Mouse (Mus musculus) adrenal gland, adult (tissue): ENCODE measurements around the gene Cabp1.
"Not testable (repeated sequence)": the region's sequence is repeated elsewhere in the genome, so short reads cannot be mapped to it uniquely, and the experiment has no call there.

Experiments used
- DNase-seq, 2 experiments: peaks; one replicate each; pipeline ENCODE4 v3.0.0; 2022 to 2023; ENCODE audit warnings: low spot score in 1 of 2; ENCODE audit not compliant: inconsistent age in 2 of 2

Cabp1 gene

DNA sequence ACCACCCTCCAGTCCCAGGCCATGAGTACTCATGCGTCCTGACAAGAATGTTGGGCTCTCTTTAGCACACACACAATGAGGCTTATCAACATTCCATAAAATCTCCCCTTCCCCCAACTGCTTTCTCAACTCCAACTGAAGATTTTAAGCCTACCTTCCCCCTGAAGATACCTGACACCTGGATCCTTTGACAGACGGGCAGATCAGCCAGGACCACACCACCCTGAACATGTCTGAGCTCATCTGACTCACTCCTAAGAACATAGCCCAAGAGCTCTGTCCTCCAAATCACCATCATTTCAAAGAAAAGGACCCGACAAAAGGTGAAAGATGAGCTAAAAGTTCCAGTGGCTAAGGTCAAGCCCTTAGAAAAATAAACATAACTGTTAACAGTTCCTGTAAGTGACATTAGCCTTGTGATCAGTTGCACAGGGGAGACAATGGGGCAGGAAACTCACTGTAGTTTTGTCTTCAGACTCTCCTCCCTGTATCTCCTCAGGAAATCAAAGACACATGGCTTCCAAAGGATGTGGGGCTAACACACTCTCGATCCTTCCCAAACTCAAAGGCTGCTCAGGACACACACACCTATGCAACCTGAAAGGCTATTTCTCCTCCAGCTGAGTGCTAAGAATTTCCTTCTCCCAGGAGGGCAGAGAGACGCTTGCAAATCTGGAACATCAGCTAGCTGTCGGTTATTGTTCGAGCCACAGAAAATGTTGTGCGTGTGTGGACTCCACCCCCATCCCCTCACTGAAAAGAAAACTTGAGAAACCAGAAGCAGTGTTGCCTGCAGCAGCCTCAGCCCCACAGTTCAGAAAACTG lies 41.8 kb downstream of the Cabp1 start:
- peak in 1 of 2 experiments; percentile 61 for DNase-seq

DNA sequence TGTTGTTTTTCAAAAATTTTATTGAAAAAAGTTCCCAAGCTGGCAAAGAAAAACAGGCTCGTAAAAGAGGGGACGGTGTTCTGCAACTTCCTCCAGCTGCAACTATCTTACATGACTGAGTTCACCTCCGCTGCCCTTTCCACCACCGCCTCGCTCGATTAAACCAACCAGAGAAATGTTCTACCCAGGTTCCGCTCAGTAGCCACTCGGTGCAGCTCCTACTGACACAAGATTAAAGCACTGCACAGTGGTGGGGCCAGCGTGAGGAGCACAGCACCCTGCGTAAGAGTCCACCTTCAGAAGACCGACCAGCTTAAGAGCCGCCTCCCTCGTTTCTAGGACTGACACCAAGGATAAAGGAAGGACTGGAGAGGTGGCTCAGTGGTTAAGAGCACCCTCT lies 42.7 kb downstream of the Cabp1 start:
- no peak for DNase-seq

GRCm38 (mm10) chr5:115150991-115151390 lies 43.2 kb downstream of the Cabp1 start:
- no peak for DNase-seq

DNA sequence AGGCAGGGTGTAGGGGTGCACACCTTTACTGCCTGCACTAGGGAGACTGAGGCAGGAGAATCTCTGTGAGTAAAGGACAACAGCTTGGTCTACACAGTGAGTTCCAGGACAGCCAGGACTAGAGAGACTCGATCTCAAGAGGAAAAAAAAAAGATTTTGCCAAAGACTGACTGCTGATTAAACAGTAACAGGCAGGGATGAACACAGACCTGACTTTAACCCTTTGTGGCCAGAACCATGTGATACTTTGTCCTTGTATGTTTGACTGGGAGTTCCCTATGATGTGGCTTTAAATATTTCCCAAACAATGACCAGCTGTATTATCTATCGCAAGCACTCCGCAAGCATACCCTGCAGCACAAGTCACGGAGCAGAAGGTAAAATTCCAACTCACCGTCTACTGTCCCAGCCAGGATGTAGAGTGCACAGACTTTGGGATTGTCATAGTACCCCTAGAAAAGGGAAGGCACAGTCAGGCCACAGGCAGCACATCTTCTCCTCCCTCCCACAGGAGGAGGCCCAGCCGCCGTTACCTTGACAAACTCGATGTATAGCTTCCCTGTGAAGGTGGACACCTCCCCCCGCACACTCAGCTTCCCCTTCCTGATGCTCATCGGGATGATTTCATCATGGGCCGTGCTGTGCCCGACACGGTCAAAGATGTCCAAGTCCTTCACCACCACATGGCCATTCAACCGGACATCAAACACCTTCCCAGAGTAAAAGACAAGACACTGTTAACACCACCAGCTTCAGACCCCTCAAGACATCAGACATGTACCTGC lies 44.3 kb downstream of the Cabp1 start:
- DNase-seq = no peak

GRCm38 (mm10) chr5:115148872-115149271 lies 45.3 kb downstream of the Cabp1 start:
- not testable (repeated sequence) for DNase-seq

- DNase-seq = no peak
These were observed 45.8 kb downstream of the Cabp1 start for GRCm38 (mm10) chr5:115148378-115148777.

GRCm38 (mm10) chr5:115147388-115147787 lies 46.8 kb downstream of the Cabp1 start:
- DNase-seq = no peak

DNA sequence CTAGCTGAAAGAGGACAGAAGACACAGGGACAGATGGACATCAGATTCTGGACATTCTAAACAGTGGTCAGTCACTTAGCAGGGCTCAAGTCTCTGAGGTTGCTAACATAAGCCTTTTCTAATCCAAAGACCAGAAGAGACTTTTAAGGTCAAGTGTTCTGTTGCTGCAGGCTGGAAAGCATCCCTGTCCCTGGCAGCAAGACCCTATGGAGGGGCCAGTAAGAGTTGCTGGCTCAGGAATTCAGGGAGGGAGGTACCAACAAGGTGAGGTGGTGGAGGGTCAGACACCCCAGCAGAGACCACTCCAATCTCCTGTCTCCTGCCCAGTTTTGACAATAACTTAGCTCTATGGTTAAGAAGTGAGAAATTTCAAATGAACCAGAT lies 47.4 kb downstream of the Cabp1 start:
- no peak for DNase-seq

DNA sequence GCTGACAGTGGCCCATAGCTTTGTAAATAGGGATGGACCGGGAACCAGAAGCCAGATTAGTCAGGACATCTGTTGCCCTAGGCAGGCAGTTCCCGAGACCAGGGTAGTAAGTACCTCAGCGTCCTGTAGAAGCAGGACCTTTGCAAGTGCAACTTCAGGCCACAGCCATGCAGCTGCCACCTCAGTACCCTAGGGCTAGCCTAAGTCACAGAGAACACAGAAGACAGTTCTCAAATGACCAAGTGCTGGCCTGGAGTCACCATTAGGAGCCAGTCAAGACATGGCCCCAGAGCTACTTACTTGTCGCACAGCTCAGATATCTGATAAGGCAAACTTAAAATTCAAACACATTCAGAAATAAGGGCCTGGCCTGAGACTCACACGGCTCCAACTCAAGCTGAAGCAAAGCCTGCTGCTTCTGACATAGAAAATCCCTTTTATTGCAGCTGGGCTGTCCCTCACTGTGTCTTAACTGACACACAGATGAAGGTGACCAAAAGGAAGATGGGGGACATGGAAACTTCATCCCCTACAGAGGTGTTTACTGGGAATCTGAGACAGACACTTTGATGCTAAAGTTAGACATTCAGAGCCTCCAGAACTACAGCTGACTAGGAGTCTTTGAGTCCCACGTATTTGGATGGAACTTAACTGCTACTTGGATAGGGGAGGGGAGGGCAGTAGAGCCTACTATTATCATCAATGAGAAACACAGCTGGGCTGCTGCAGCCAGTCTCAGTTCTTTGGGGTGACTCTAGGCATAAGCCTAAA lies 48.0 kb downstream of the Cabp1 start:
- no peak for DNase-seq

GRCm38 (mm10) chr5:115145253-115145968 lies 48.8 kb downstream of the Cabp1 start:
- DNase-seq = no peak

DNA sequence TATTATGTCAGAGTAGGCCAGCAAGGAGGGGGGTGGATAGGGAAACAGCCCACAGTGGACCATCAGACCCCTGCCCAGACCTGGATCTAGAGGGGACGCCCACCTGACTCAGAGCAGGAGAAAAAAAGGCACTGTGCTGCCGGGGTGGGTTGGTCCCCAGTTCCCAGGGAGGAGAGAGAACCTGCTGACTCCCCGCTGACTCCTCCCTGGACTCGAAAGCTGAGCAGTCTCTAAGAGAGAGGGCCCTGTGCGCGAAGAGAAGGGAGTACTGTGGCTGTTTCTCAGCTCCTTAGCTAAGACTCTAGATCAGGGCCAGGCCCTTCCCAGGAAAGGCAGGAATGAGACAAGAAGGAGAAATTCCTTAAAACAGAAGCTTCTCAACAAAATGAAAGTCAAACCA lies 49.7 kb downstream of the Cabp1 start:
- no peak for DNase-seq

- DNase-seq = no peak
These were observed 50.6 kb downstream of the Cabp1 start for GRCm38 (mm10) chr5:115143552-115143951.

DNA sequence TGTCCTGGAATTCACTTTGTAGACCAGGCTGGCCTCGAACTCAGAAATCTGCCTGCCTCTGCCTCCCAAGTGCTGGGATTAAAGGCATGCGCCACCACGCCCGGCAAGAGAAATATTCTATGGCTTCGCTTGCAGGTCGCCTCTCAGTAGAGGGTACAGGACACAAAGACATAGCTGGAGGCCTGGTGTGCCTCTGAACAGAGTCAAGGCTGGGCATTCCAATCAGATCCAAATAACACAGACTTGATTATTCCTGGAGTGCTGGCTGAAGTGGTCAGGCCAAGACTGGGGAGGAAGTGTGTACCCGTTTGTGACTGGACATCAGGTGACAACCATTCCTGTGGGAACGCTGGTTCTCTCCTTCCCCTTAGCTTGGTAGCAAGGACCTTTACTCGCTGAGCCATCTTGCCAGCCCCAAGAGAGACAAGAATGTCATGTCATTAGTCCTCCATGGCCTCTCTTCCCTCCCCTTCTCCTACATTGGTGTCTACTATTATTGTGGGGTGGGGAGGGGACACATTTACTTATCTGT lies 51.9 kb downstream of the Cabp1 start:
- no peak for DNase-seq

DNA sequence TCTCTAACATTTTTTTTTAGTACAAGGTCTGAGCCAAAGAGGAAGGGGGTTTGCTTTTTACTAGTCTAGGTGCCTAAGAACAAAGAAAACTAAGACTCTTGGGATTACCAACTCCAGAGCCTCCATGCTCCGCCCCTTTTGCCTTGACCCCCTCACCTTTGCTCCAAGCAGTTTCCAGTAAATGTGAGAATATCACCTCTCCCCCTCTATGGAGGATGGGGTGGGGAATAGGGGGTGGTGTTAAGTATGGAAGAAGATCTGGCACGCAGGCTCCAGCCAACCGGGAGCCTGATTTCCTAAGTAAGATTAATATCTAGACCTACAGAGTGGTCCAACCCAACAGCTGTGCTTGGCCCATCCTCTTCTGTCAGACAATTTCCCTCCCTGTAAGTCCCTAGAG lies 53.5 kb downstream of the Cabp1 start:
- no peak for DNase-seq

DNA sequence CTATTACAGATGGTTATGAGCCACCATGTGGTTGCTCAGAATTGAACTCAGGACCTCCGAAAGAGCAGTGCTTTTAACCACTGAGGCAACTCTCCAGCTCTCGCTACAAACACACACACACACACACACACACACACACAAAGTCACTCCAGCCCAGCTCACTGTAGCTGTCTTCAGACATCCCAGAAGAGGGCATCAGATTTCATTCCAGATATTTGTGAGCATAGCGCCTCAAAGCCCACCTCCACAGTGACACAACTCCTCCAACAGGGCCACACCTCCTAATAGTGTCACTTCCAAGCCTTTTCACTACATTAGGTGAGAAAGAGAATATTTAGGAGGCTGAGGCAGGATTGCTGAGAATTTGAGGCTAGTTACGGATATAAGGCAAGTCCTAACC lies 55.1 kb downstream of the Cabp1 start:
- DNase-seq = no peak

- DNase-seq = peak; percentile 92 to 96
These were observed 59.7 kb downstream of the Cabp1 start, which contains the start of gene Unc119b for GRCm38 (mm10) chr5:115134234-115135165. TSS of gene Unc119b (minus strand) at chr5:115134975.

DNA sequence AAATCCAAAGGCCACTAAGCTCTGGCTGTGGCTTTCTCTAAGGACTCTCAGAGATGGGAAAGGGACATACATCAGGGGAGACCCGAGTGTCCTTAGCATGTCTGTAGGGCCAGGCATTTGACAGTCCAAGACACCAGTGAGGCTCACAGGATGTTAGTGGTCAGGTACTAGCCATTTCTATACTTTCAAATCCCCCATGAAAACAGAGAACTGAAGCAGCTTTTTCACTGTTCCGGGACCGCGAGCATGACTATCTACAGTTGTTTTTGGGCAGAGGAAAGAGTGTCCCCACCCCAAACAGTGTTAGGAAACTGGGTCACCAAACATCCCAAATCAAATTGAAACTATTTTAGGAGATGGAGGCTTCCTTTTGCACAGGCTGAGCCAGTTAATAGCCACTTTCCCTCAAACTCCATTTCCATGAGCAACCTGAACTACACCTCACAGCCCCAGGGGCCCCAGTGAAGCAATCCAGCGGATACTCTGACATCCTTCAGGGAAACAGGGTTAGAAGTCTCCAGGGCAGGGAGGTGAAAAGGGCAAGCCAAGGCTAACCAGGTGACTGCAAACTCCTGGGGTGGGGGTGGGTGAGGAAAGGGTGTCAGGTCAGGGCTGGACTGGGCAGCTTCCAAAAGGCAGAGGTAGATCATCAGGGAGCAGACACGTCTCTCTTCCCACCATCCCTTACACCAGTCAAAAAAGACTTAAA lies 60.7 kb downstream of the Cabp1 start:
- no peak for DNase-seq

DNA sequence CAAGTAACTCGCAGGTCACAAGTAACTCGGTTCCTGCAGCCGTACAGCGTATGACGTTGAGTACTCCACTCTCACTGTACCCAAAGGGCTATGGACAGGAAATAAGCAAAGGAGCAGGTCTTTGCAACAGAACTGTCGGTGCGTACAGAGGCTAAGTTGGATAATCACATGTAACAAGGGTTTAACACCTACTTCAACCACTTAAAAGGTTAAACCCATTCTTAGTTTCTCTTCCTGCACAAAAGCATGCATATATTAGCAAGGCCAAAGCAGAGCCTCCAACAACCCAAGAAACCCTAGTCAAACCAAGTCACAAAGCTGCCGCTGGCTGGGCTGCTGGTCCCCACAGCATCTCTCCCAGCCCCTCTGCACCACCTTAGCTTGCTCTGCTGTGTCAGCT lies 61.7 kb downstream of the Cabp1 start:
- DNase-seq = no peak

DNA sequence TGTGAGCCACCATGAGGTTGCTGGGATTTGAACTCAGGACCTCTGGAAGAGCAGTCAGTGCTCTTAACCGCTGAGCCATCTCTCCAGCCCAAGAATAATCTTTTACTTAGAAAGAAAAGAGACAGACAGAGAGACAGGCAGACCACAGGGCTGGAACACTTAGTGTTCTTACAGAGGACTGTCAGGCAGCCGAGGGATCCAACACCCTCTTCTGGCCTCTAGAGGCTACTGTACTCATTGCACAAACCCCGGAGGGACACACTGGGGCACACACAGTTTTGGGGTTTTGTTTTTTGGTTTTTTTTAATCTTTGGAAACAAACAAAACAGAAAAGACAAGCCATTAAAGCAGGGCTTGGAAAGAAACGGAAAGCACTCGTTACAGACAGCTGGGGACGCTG lies 64.9 kb downstream of the Cabp1 start:
- DNase-seq = no peak
